Mouse (Mus musculus): Measurements from ENCODE around the gene Btg2.

DNA sequence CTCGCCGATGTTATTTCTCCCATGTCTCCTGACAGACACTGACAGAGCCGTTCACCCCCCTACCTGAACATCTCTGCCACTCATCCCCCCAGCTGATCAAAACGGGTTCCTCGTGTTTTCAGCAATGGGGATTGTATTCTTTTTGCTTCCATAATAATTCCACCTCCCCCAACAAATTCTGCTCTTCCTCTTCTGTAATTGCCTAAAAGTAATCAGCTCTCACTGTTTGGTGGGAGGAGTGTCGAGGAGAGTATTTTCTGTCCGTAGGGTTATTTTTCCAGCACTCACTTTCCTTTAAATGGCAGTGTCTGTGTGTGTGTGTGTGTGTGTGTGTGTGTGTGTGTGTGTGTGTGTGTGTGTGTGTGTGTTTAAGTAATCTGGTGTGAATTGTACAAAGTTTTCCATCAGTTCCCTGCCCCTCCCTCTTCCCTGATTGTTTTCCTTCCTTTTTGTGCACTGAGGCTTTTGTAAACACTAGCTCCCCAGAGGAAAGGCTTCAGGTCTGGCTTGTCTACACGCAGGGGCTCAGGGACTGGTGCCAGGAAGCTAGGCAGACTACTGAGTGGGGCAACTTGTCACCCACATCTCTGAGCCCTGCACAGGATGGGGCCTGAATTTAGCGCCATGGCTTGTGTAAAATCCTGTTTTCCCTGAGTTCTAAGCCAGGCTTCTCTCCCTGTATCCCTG is 700 bp upstream of the Btg2 start:
- TF ChIP-seq CTCF (IDR thresholded peaks at IDR 0.05; ENCODE audit: low read depth) (no peak), EP300 (optimal IDR thresholded peaks at IDR 0.05) (peak; percentile 85)
